Mouse (Mus musculus) forebrain, embryonic 15.5 days (tissue): ENCODE measurements around the gene Fbxo42. TPM values are rescaled to one million over a fixed set of nuclear protein-coding genes. Genes with fewer than 3 reads are reported as not detected.

Experiments
- ATAC-seq: fragments of 200-750 bp; cut with Nextera tagmentation; replicated peaks from 2 replicates; pipeline ENCODE4 v1.8.0; 2017; ENCODE audit warnings: mild to moderate bottlenecking, moderate TSS enrichment, moderate library complexity
- H3K27ac ChIP-seq: fragments of 300-500 bp; sonication (generic); replicated peaks from 2 replicates; pipeline ENCODE4 v1.5.1; 2015; ENCODE audit warnings: mild to moderate bottlenecking, inconsistent platforms
- H3K27me3 ChIP-seq: fragments of 300-500 bp; sonication (generic); 2 replicates; pipeline ENCODE4 v1.6.1; 2015; ENCODE audit warnings: inconsistent platforms
- H3K36me3 ChIP-seq: fragments of 300-500 bp; sonication (generic); 2 replicates; pipeline ENCODE4 v1.6.1; 2015; ENCODE audit warnings: mild to moderate bottlenecking, inconsistent platforms
- H3K4me1 ChIP-seq: fragments of 300-500 bp; sonication (generic); 2 replicates; pipeline ENCODE4 v1.6.1; 2015; ENCODE audit warnings: inconsistent platforms
- H3K4me2 ChIP-seq: fragments of 300-500 bp; sonication (generic); replicated peaks from 2 replicates; pipeline ENCODE4 v1.6.1; 2015; ENCODE audit warnings: mild to moderate bottlenecking, inconsistent platforms
- H3K4me3 ChIP-seq: fragments of 300-500 bp; sonication (generic); 2 replicates; pipeline ENCODE4 v1.5.1; 2015; ENCODE audit warnings: mild to moderate bottlenecking, inconsistent platforms
- H3K9ac ChIP-seq: fragments of 300-500 bp; sonication (generic); replicated peaks from 2 replicates; pipeline ENCODE4 v1.6.1; 2015; ENCODE audit warnings: mild to moderate bottlenecking, inconsistent platforms
- H3K9me3 ChIP-seq: fragments of 300-500 bp; sonication (generic); 2 replicates; pipeline ENCODE4 v1.6.1; 2016; ENCODE audit warnings: inconsistent platforms
- whole genome bisulfite sequencing: fragments of 180-500 bp; shearing (Covaris S2); methylation state at CpG from one replicate; pipeline ENCODE4 v1.1.7; 2015; ENCODE audit warnings: mixed read lengths; 5-methylcytosine and 5-hydroxymethylcytosine counted together
- polyA plus RNA-seq: library from polyadenylated mRNA; unstranded; fragments of >200 nt; fragmentation: Nextera tagmentation; extraction: Ambion mirVana; gene quantifications from 2 replicates; pipeline ENCODE4 v1.2.1, GENCODE M21; 2015

Fbxo42 gene
- polyA plus RNA-seq, 1 experiment from 2014 or later = 25.0 TPM

DNA sequence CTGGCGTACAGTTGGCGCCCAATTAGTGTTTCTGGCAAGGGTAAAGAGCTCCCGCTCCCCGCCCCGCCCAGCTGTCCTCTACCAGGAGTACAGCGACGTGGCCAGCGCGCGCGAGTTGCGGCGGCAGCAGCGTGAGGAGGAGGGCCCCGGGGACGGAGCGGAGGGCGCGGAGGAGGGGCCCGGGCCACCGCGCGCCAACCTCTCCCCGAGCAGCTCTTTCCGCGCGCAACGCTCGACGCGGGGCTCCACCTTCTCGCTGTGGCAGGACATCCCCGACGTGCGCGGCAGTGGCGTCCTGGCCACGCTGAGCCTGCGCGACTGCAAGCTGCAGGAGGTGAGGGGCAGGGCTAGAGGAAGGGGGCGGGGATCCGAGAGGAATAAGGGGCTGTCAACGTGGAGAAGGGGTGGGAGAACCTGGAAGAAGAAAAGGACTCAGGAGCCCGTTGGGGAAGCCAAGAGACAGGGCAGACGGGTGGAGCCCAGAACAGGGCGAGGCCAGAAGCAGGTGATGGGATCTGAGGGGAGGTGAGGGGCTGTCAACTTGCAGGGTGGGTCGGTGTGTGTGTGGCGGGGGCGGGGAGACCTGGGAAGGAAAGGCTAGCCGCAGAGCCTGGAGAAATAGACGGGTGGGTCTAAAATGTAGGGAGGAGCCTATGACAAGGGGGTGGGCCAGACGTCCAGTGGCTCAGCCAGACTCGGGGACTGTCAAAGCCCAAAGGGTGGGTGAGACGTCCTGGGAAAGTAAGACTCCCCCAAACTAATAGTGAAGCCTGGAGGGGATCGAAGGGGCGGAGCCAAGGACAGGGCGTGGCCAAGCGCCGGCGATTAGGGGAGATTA lies 100.3 kb downstream of the Fbxo42 start:
- H3K4me2 ChIP-seq = peak overlapping the region; percentile 62
- no peak overlapping the region for H3K27ac ChIP-seq
- WGBS = 1% methylated on average over 60 of the region's 60 CpGs
- H3K4me1 ChIP-seq = peaks cover 46% of the 10 kb centered on the region
- peak overlapping the region; percentile 41; the same call in 1 of the 2 replicates for H3K9ac ChIP-seq
- H3K4me3 ChIP-seq = peak overlapping the region; percentile 43
- H3K9me3 ChIP-seq = no peaks in the 10 kb centered on the region
- ATAC-seq = 0 out of 2 replicates have a peak, but pooled peaks have one; percentile 20
- no peaks in the 10 kb centered on the region for H3K36me3 ChIP-seq
- H3K27me3 ChIP-seq = peaks cover 38% of the 10 kb centered on the region

DNA sequence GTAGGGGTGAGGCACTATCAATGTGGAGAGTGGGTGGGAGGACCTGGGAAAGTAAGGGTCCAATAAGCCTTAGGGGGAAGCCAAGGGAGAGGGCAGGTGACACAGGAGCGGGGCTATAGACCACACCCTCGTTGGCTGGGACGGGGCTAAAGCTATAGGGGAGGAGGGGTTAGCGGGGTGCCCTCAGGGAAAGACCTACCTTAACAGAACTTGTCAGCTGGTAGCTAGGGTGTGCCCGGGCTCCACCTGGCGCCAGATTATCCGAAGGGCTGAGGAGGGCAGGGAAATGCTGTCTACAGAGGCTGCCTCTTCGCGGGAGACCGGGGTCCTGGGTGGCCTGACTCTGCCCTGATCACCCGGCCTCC lies 100.9 kb downstream of the Fbxo42 start:
- no peak for ATAC-seq
- no peak overlapping the region for H3K9ac ChIP-seq

DNA sequence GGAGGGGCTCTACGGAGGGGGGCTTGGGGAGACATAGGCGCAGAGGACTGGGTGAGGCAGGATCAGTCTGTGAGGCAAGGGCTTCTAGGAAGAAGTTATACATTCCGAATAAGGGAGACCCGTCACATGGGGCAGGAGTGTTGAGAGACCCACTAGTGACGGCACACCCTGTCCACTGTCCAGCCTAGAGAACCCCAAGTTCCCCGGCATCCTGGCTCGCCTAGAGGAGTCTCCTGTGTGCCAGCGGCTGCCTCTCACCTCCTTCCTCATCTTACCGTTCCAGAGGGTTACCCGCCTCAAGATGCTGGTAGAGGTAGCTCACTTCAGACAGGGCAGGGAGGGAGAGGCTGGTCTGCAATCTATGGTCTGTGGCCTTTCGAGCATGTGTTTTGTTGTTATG lies 101.7 kb downstream of the Fbxo42 start:
- 75% methylated on average over 11 of the region's 11 CpGs for WGBS
- peaks cover 43% of the 10 kb centered on the region for H3K4me1 ChIP-seq
- H3K4me3 ChIP-seq = no peak overlapping the region
- no peaks in the 10 kb centered on the region for H3K9me3 ChIP-seq
- no peaks in the 10 kb centered on the region for H3K36me3 ChIP-seq
- H3K4me2 ChIP-seq = no peak overlapping the region
- peaks cover 38% of the 10 kb centered on the region for H3K27me3 ChIP-seq
- H3K9ac ChIP-seq = no peak overlapping the region
- ATAC-seq = no peak
- H3K27ac ChIP-seq = no peak overlapping the region

More for the DNA sequence above, 100.9 kb downstream of the Fbxo42 start:
- Histone ChIP-seq H3K27me3 (peaks cover 38% of the 10 kb centered on the region), H3K4me2 (peak overlapping the region; percentile 62), H3K27ac (no peak overlapping the region), H3K36me3 (no peaks in the 10 kb centered on the region), H3K4me1 (peaks cover 45% of the 10 kb centered on the region), H3K4me3 (peak overlapping the region; percentile 43; the same call in 1 of the 2 replicates), H3K9me3 (no peaks in the 10 kb centered on the region)
- 3% methylated on average over 11 of the region's 11 CpGs for WGBS

DNA sequence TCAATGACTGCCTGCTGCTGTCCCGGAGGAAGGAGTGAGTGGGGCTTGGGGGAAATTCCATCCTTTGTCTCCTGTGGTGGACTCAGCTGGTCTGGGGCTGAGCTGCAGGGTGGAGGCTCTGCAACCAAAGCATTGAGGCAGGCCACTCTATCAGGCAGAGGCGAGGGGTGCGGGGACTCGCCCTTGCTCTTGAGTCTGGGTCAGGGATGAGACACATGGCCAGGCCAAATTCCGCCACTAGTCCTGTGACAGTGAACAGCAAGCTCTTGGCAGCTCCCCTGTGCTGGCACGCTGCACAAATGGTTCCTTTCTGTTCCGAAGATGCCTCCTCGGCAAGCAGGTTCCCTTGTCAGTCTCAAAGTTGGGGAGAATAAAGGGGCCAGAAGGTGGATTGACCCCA lies 103.4 kb downstream of the Fbxo42 start:
- H3K9ac ChIP-seq = no peak overlapping the region
- no peak overlapping the region for H3K27ac ChIP-seq
- H3K4me3 ChIP-seq = no peak overlapping the region
- no peaks in the 10 kb centered on the region for H3K9me3 ChIP-seq
- WGBS = 61% methylated on average over 8 of the region's 8 CpGs
- no peaks in the 10 kb centered on the region for H3K36me3 ChIP-seq
- H3K27me3 ChIP-seq = peaks cover 37% of the 10 kb centered on the region
- ATAC-seq = no peak
- H3K4me2 ChIP-seq = no peak overlapping the region
- peaks cover 30% of the 10 kb centered on the region for H3K4me1 ChIP-seq

DNA sequence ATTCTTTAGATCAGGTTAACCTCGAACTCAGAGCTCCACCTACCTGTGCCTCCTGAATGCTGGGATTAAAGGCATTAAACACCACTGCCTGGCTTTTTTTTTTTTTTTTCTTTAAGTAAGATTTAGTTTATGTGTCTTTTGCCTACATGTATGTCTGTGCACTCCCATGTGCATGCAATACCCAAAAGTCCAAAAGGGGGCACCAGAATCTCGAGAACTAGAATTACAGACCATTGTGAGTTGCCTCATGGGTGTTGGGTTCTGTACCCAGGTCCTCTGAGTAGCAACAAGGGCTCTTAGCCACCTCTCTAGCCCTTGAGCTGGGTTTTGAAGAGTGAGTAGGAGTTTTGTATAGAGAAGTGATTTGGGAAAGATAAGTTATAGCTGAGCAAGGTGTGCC lies 104.9 kb downstream of the Fbxo42 start:
- Histone ChIP-seq H3K9ac (no peak overlapping the region), H3K27me3 (peaks cover 24% of the 10 kb centered on the region), H3K4me3 (no peak overlapping the region), H3K4me1 (peaks cover 15% of the 10 kb centered on the region), H3K36me3 (no peaks in the 10 kb centered on the region), H3K4me2 (no peak overlapping the region), H3K9me3 (no peaks in the 10 kb centered on the region), H3K27ac (no peak overlapping the region)
- 73% methylated on average over 2 of the region's 2 CpGs for WGBS
- no peak for ATAC-seq

Other genes with a start within 250 kb of the Fbxo42 start
- gene Padi2, start 241.6 kb upstream of the Fbxo42 start, polyA plus RNA-seq = 0.34 and 0.90 TPM in 2 replicates
- 428 and 441 TPM in 2 replicates for gene Sdhb, start 186.7 kb upstream of the Fbxo42 start, polyA plus RNA-seq
- 123 and 127 TPM in 2 replicates for gene Atp13a2, start 161.0 kb upstream of the Fbxo42 start, polyA plus RNA-seq
- 215 and 229 TPM in 2 replicates for gene Mfap2, start 137.5 kb upstream of the Fbxo42 start, polyA plus RNA-seq
- gene Crocc, start 87.4 kb upstream of the Fbxo42 start, polyA plus RNA-seq = 8.3 and 10.2 TPM in 2 replicates
- 50.5 and 55.8 TPM in 2 replicates for gene Necap2, start 69.6 kb upstream of the Fbxo42 start, polyA plus RNA-seq
- 0.53 TPM in 1 of 2 replicates, not detected in the other for gene Spata21, start 59.6 kb upstream of the Fbxo42 start, polyA plus RNA-seq
- 26.3 and 30.9 TPM in 2 replicates for gene Szrd1, start 8.1 kb upstream of the Fbxo42 start, polyA plus RNA-seq
- 8.4 and 10.9 TPM in 2 replicates for gene Rsg1, start 66.0 kb downstream of the Fbxo42 start, polyA plus RNA-seq
- gene Arhgef19, start 91.6 kb downstream of the Fbxo42 start, polyA plus RNA-seq = 1.3 TPM in 2 replicates
- 1.0 and 1.1 TPM in 2 replicates for gene Epha2, start 153.3 kb downstream of the Fbxo42 start, polyA plus RNA-seq
- gene Fam131c, start 220.3 kb downstream of the Fbxo42 start, polyA plus RNA-seq = 12.1 and 13.8 TPM in 2 replicates